Mouse (Mus musculus): ENCODE results near the gene Pkmyt1. TPM values are rescaled to one million over a fixed set of nuclear protein-coding genes. Genes with fewer than 3 reads are reported as not detected.

The Pkmyt1 gene
- polyA plus RNA-seq (2015; fragmentation: Nextera tagmentation; extraction: Ambion mirVana) = 61.7 and 68.6 TPM in 2 replicates

- Histone ChIP-seq H3K4me2 (peak within 1 kb of the TSS; percentile 71), H3K9ac (peak within 1 kb of the TSS; percentile 89), H3K27me3 (no peaks in the 10 kb centered on the region), H3K27ac (peak within 1 kb of the TSS; percentile 98), H3K9me3 (no peaks in the 10 kb centered on the region), H3K4me1 (peaks cover 19% of the 10 kb centered on the region), H3K4me3 (peak within 1 kb of the TSS; percentile 97), H3K36me3 (no peaks in the 10 kb centered on the region)
- WGBS = under 1% methylated on average over 72 of the region's 73 CpGs
- ATAC-seq (ENCODE audit: borderline replicate concordance, extremely low read depth, low FRiP score, low TSS enrichment) = peak; percentile 94
These were observed at the start of gene Pkmyt1 for GRCm38 (mm10) chr17:23725999-23726757. TSS of gene Pkmyt1 (plus strand) at chr17:23726336.

- no peak for ATAC-seq (ENCODE audit: borderline replicate concordance, extremely low read depth, low FRiP score, low TSS enrichment)
- H3K4me1 ChIP-seq = peaks cover 51% of the 10 kb centered on the region
- WGBS = under 1% methylated on average over 37 of the region's 37 CpGs
- peaks cover 33% of the 10 kb centered on the region for H3K27me3 ChIP-seq
- peak overlapping the region; percentile 58 for H3K9ac ChIP-seq
- no peaks in the 10 kb centered on the region for H3K36me3 ChIP-seq
- H3K4me2 ChIP-seq = peak overlapping the region; percentile 96
- H3K4me3 ChIP-seq = peak overlapping the region; percentile 57
- H3K9me3 ChIP-seq = no peaks in the 10 kb centered on the region
- H3K27ac ChIP-seq = peak overlapping the region; percentile 89
These were observed 49.6 kb upstream of the Pkmyt1 start for GRCm38 (mm10) chr17:23676473-23677031.

- ATAC-seq (ENCODE audit: borderline replicate concordance, extremely low read depth, low FRiP score, low TSS enrichment) = peak; percentile 43; the same call in 1 of the 2 replicates
- peaks cover 58% of the 10 kb centered on the region for H3K4me1 ChIP-seq
- H3K36me3 ChIP-seq = no peaks in the 10 kb centered on the region
- no peaks in the 10 kb centered on the region for H3K9me3 ChIP-seq
- peak within 1 kb of the TSS; percentile 96 for H3K4me2 ChIP-seq
- under 1% methylated on average over 34 of the region's 34 CpGs for WGBS
- peak within 1 kb of the TSS; percentile 58 for H3K9ac ChIP-seq
- peak within 1 kb of the TSS; percentile 57 for H3K4me3 ChIP-seq
- peaks cover 38% of the 10 kb centered on the region for H3K27me3 ChIP-seq
- peak within 1 kb of the TSS; percentile 89 for H3K27ac ChIP-seq
These were observed 48.9 kb upstream of the Pkmyt1 start, which contains the start of gene Tnfrsf12a for GRCm38 (mm10) chr17:23677236-23677679. TSS of gene Tnfrsf12a (minus strand) at chr17:23677468.

- H3K27ac ChIP-seq = peak within 1 kb of the TSS; percentile 82
- H3K36me3 ChIP-seq = no peaks in the 10 kb centered on the region
- H3K4me1 ChIP-seq = peaks cover 66% of the 10 kb centered on the region
- H3K4me3 ChIP-seq = peak within 1 kb of the TSS; percentile 41
- peak within 1 kb of the TSS; percentile 44 for H3K9ac ChIP-seq
- 1% methylated on average over 36 of the region's 38 CpGs for WGBS
- H3K4me2 ChIP-seq = peak within 1 kb of the TSS; percentile 52
- H3K9me3 ChIP-seq = no peaks in the 10 kb centered on the region
- H3K27me3 ChIP-seq = peaks cover 58% of the 10 kb centered on the region
- no peak for ATAC-seq (ENCODE audit: borderline replicate concordance, extremely low read depth, low FRiP score, low TSS enrichment)
These were observed 46.9 kb upstream of the Pkmyt1 start, which contains the start of gene Cldn6 for GRCm38 (mm10) chr17:23679127-23679835. TSS of gene Cldn6 (plus strand) at chr17:23679249.

GRCm38 (mm10) chr17:23680336-23680735, 45.8 kb upstream of the Pkmyt1 start:
- Histone ChIP-seq H3K9ac (peak overlapping the region; percentile 44), H3K4me2 (peak overlapping the region; percentile 52), H3K36me3 (no peaks in the 10 kb centered on the region), H3K4me1 (peaks cover 60% of the 10 kb centered on the region), H3K27me3 (peaks cover 64% of the 10 kb centered on the region), H3K27ac (no peak overlapping the region), H3K9me3 (no peaks in the 10 kb centered on the region), H3K4me3 (peak overlapping the region; percentile 41)
- no peak for ATAC-seq (ENCODE audit: borderline replicate concordance, extremely low read depth, low FRiP score, low TSS enrichment)
- 41% methylated on average over 9 of the region's 9 CpGs for WGBS

- H3K9me3 ChIP-seq = no peaks in the 10 kb centered on the region
- H3K4me3 ChIP-seq = peak overlapping the region; percentile 41; the same call in 1 of the 2 replicates
- 50% methylated on average over 10 of the region's 10 CpGs for WGBS
- H3K9ac ChIP-seq = no peak overlapping the region
- ATAC-seq (ENCODE audit: borderline replicate concordance, extremely low read depth, low FRiP score, low TSS enrichment) = no peak
- H3K27me3 ChIP-seq = peaks cover 64% of the 10 kb centered on the region
- peak overlapping the region; percentile 52 for H3K4me2 ChIP-seq
- no peak overlapping the region for H3K27ac ChIP-seq
- H3K36me3 ChIP-seq = no peaks in the 10 kb centered on the region
- peaks cover 52% of the 10 kb centered on the region for H3K4me1 ChIP-seq
These were observed 45.0 kb upstream of the Pkmyt1 start for GRCm38 (mm10) chr17:23681086-23681485.

- Histone ChIP-seq H3K27ac (no peak overlapping the region), H3K36me3 (no peaks in the 10 kb centered on the region), H3K4me3 (no peak overlapping the region), H3K4me1 (peaks cover 44% of the 10 kb centered on the region), H3K27me3 (peaks cover 64% of the 10 kb centered on the region), H3K4me2 (no peak overlapping the region), H3K9me3 (no peaks in the 10 kb centered on the region), H3K9ac (no peak overlapping the region)
- 21% methylated on average over 4 of the region's 4 CpGs for whole genome bisulfite sequencing
- no peak for ATAC-seq (ENCODE audit: borderline replicate concordance, extremely low read depth, low FRiP score, low TSS enrichment)
These were observed 44.0 kb upstream of the Pkmyt1 start for GRCm38 (mm10) chr17:23682092-23682491.

- Histone ChIP-seq H3K27ac (no peak overlapping the region), H3K4me1 (peaks cover 42% of the 10 kb centered on the region), H3K36me3 (no peaks in the 10 kb centered on the region), H3K27me3 (peaks cover 64% of the 10 kb centered on the region), H3K4me3 (no peak overlapping the region), H3K4me2 (peak overlapping the region; percentile 34; the same call in 1 of the 2 replicates), H3K9me3 (no peaks in the 10 kb centered on the region), H3K9ac (no peak overlapping the region)
- WGBS = 55% methylated on average over 3 of the region's 3 CpGs
- no peak for ATAC-seq (ENCODE audit: borderline replicate concordance, extremely low read depth, low FRiP score, low TSS enrichment)
These were observed 43.6 kb upstream of the Pkmyt1 start for GRCm38 (mm10) chr17:23682530-23682929.

- H3K9me3 ChIP-seq = no peaks in the 10 kb centered on the region
- 0 out of 2 replicates have a peak overlapping the region, but pooled peaks have one; percentile 1 for H3K4me3 ChIP-seq
- H3K36me3 ChIP-seq = no peaks in the 10 kb centered on the region
- peaks cover 37% of the 10 kb centered on the region for H3K4me1 ChIP-seq
- H3K27ac ChIP-seq = peak overlapping the region; percentile 61
- H3K27me3 ChIP-seq = peaks cover 64% of the 10 kb centered on the region
- peak overlapping the region; percentile 34 for H3K4me2 ChIP-seq
- 0 out of 2 replicates have a peak, but pooled peaks have one; percentile 13 for ATAC-seq (ENCODE audit: borderline replicate concordance, extremely low read depth, low FRiP score, low TSS enrichment)
- 15% methylated on average over 15 of the region's 15 CpGs for WGBS
- H3K9ac ChIP-seq = no peak overlapping the region
These were observed 42.9 kb upstream of the Pkmyt1 start for GRCm38 (mm10) chr17:23683226-23683625.

GRCm38 (mm10) chr17:23683856-23684672, 42.1 kb upstream of the Pkmyt1 start, which contains the start of gene Cldn9:
TSS of gene Cldn9 (minus strand) at chr17:23684026.
- Histone ChIP-seq H3K4me2 (peak within 1 kb of the TSS; percentile 34), H3K27me3 (peaks cover 55% of the 10 kb centered on the region), H3K9me3 (no peaks in the 10 kb centered on the region), H3K4me3 (0 out of 2 replicates have a peak within 1 kb of the TSS, but pooled peaks have one; percentile 1), H3K36me3 (no peaks in the 10 kb centered on the region), H3K4me1 (peaks cover 37% of the 10 kb centered on the region), H3K27ac (peak within 1 kb of the TSS; percentile 61), H3K9ac (no peak within 1 kb of the TSS)
- 21% methylated on average over 15 of the region's 15 CpGs for WGBS
- ATAC-seq (ENCODE audit: borderline replicate concordance, extremely low read depth, low FRiP score, low TSS enrichment) = peak; percentile 58

- Histone ChIP-seq H3K27ac (peak overlapping the region; percentile 80), H3K9ac (no peak overlapping the region), H3K4me1 (peaks cover 35% of the 10 kb centered on the region), H3K9me3 (no peaks in the 10 kb centered on the region), H3K36me3 (no peaks in the 10 kb centered on the region), H3K27me3 (peaks cover 20% of the 10 kb centered on the region), H3K4me3 (no peak overlapping the region), H3K4me2 (no peak overlapping the region)
- WGBS = 58% methylated on average over 1 of the region's 1 CpGs
- ATAC-seq (ENCODE audit: borderline replicate concordance, extremely low read depth, low FRiP score, low TSS enrichment) = no peak
These were observed 31.6 kb upstream of the Pkmyt1 start for GRCm38 (mm10) chr17:23694491-23694890.
